Mouse (Mus musculus) MEL (cell line): ENCODE results near the gene Cdk18.

ENCODE experiments used
- CTCF ChIP-seq, 3 experiments: IDR thresholded peaks in 2 of 3; conservative IDR thresholded peaks in 1 of 3; 2 replicates each; pipeline ENCODE4 v1.5.1; 2011 to 2012; ENCODE audit warnings: low read length in 3 of 3, low read depth in 2 of 3, mild to moderate bottlenecking in 2 of 3, improper control_type of control experiment in 1 of 3, inconsistent platforms in 1 of 3, mixed read lengths in 1 of 3, moderate library complexity in 1 of 3; ENCODE audit not compliant: control insufficient read depth in 1 of 3, insufficient read depth in 1 of 3, poor library complexity in 1 of 3, severe bottlenecking in 1 of 3
- MEF2A ChIP-seq: IDR thresholded peaks from 2 replicates; pipeline ENCODE4 v1.6.1; 2014; ENCODE audit warnings: low read depth, mild to moderate bottlenecking, inconsistent platforms, low read length, improper control_type of control experiment; ENCODE audit not compliant: poor library complexity, insufficient replicate concordance, severe bottlenecking; ENCODE audit errors: extremely low read depth
- POLR2A ChIP-seq, 2 experiments: IDR thresholded peaks; 2 replicates each; pipeline ENCODE4 v1.6.1; 2011 to 2012; ENCODE audit warnings: low read length in 2 of 2, mild to moderate bottlenecking in 2 of 2, control low read depth in 1 of 2, improper control_type of control experiment in 1 of 2, low read depth in 1 of 2, moderate library complexity in 1 of 2; ENCODE audit not compliant: control insufficient read depth in 1 of 2, insufficient read depth in 1 of 2, poor library complexity in 1 of 2
- ZKSCAN1 ChIP-seq: IDR thresholded peaks from 2 replicates; pipeline ENCODE4 v1.6.1; 2012; ENCODE audit warnings: low read depth, mild to moderate bottlenecking, inconsistent platforms, low read length, improper control_type of control experiment, moderate library complexity

DNA sequence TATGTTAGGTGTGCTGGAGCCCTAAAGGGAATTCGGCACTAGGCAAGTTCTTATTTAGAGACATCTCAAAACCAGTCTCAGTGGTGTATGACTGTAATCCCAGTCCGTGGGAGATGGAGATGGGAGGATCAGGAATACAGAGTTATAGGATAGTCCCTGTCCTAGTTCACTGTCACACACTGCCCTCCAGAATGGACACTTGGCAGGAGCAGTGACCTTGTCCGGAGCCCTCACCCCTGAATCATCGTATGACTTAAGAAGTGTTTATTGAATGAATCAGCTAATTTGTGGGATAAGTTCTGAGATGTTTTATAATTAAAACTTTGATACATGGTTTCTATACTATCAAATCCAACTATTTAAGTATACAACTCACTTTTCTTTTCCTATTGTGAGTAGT is 76.4 kb downstream of the Cdk18 start:
- TF ChIP-seq ZKSCAN1 (no peak), CTCF (IDR thresholded peaks at IDR 0.05 in 2 of 3, conservative IDR thresholded peaks at IDR 0.05 in 1 of 3; ENCODE audit: control insufficient read depth in 1 of 3, insufficient read depth in 1 of 3, low read depth in 2 of 3, low read length in 3 of 3, poor library complexity in 1 of 3, severe bottlenecking in 1 of 3) (no peak), POLR2A (IDR thresholded peaks at IDR 0.05; ENCODE audit: control insufficient read depth in 1 of 2, insufficient read depth in 1 of 2, low read depth in 1 of 2, low read length in 2 of 2, poor library complexity in 1 of 2) (no peak), MEF2A (no peak)
